Mouse (Mus musculus) E14TG2a.4 (cell line): ENCODE data around the gene Nisch.

ENCODE experiments used
- CTCF ChIP-seq: conservative IDR thresholded peaks from 2 replicates; pipeline ENCODE4 v1.5.1; 2014; ENCODE audit warnings: low read length
- POU5F1 ChIP-seq: IDR thresholded peaks from 2 replicates; pipeline ENCODE4 v1.6.1; 2014; ENCODE audit warnings: low read length, borderline replicate concordance

- no peak for TF ChIP-seq CTCF
- TF ChIP-seq POU5F1, result no peak
Observed at GRCm38 (mm10) chr14:31206472-31206981, 10.2 kb downstream of the Nisch start.
